Mouse (Mus musculus): Measurements from ENCODE around the gene Nim1k. TPM values are rescaled to one million over a fixed set of nuclear protein-coding genes. Genes with fewer than 3 reads are reported as not detected.
"Not testable (repeated sequence)": the region's sequence is repeated elsewhere in the genome, so short reads cannot be mapped to it uniquely, and the experiment has no call there.

Gene Nim1k
- total and polyA plus RNA-seq, 3 experiments = 0.03 TPM; not detected in 2

DNA sequence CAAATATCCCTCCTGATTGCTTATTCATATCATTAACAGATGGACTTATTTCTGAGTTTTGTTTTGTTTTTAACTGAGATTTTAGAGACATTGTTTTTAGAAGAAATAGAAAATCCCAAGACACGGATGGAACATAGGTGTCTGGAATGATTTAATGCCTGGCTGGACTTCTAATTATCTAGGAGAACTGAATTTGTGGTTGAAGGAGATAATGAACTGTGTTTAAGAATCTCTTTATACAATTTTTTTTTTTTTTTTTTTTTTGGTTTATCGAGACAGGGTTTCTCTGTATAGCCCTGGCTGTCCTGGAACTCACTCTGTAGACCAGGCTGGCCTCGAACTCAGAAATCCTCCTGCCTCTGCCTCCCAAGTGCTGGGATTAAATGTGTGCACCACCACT lies 63.7 kb downstream of the Nim1k start:
- peak; percentile 81 for TF ChIP-seq ZNF384 (IDR thresholded peaks at IDR 0.05; ENCODE audit: low read depth, low read length)
- not testable (repeated sequence) for H3K36me3 ChIP-seq (ENCODE audit: control insufficient read depth in 1 of 2, insufficient read depth in 2 of 2, low read length in 2 of 2); H3K4me1 ChIP-seq (ENCODE audit: control insufficient read depth in 1 of 2, insufficient read depth in 2 of 2, low read length in 2 of 2); H3K79me2 ChIP-seq (ENCODE audit: control insufficient read depth, insufficient read depth, low read length, poor library complexity); H3K9me3 ChIP-seq (replicated peaks; ENCODE audit: insufficient read depth, low read length); H3K4me3 ChIP-seq (ENCODE audit: control insufficient read depth in 1 of 2, insufficient read depth in 1 of 2, low read depth in 2 of 2, low read length in 2 of 2); H3K27ac ChIP-seq (ENCODE audit: control insufficient read depth, low read depth, low read length); H3K27me3 ChIP-seq (ENCODE audit: control insufficient read depth in 1 of 2, insufficient read depth in 2 of 2, low read length in 2 of 2); DNase-seq (ENCODE audit: low read depth, low spot score); H3K9ac ChIP-seq (ENCODE audit: control insufficient read depth, low read depth, low read length, poor library complexity, severe bottlenecking)

DNA sequence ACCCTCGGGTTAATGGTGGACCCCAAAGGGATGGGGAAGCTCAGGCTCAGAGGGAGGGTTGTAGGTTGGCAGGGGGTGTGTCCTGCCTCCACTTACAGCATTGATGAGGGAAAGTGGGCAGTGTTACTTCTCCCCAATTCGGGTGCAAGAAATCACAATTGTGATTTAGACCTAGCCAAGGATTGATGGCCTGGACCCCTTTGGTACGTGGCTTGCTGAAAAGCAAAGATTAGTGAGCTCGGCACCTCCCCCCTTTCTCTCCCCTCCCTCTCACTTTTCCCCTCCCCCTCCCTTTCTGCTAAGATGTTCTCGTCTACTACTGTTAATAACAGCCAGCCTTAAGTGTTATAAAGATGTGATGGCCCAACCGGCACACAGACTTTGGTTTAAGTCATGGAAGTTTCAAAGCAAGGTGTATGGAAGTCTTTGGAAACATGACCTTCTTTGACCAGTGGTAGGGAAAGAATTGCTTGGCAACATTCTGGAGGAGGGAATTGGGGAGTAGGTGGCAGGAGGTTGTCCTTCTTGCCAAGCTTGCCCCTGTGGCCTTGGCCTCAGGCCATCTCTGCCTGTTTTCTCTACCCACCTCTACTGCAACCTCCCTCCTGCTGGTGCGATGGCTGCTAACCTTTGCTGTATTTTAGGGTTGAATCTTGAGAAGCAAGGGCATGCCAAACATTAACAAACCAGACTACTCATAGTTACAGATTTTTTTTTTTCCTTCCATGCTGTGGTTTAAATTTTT lies 64.6 kb downstream of the Nim1k start:
- no peak for DNase-seq (ENCODE audit: low read depth, low spot score)
- Histone ChIP-seq H3K4me3 (ENCODE audit: control insufficient read depth in 1 of 2, insufficient read depth in 1 of 2, low read depth in 2 of 2, low read length in 2 of 2) (peak overlapping the region; percentile 80 to 96), H3K27me3 (ENCODE audit: control insufficient read depth in 1 of 2, insufficient read depth in 2 of 2, low read length in 2 of 2) (no peaks in the 10 kb centered on the region), H3K4me1 (ENCODE audit: control insufficient read depth in 1 of 2, insufficient read depth in 2 of 2, low read length in 2 of 2) (peaks cover 0 to 6% of the 10 kb centered on the region in 2 experiments; a peak in 2 of 4 replicates), H3K9ac (ENCODE audit: control insufficient read depth, low read depth, low read length, poor library complexity, severe bottlenecking) (peak overlapping the region; percentile 78), H3K36me3 (ENCODE audit: control insufficient read depth in 1 of 2, insufficient read depth in 2 of 2, low read length in 2 of 2) (peaks cover 0 to 10% of the 10 kb centered on the region in 2 experiments; a peak in 2 of 4 replicates), H3K27ac (ENCODE audit: control insufficient read depth, low read depth, low read length) (no peak overlapping the region), H3K9me3 (replicated peaks; ENCODE audit: insufficient read depth, low read length) (no peaks in the 10 kb centered on the region), H3K79me2 (ENCODE audit: control insufficient read depth, insufficient read depth, low read length, poor library complexity) (peaks cover 9% of the 10 kb centered on the region)
- 0 out of 2 replicates have a peak, but pooled peaks have one; percentile 24 for TF ChIP-seq MAZ (IDR thresholded peaks at IDR 0.05; ENCODE audit: low read depth, low read length)
- no peak for TF ChIP-seq SIN3A (IDR thresholded peaks at IDR 0.05; ENCODE audit: low read length)

- peak; percentile 99 for DNase-seq (ENCODE audit: low read depth, low spot score)
- peak within 1 kb of the TSS; percentile 78 for H3K9ac ChIP-seq (ENCODE audit: control insufficient read depth, low read depth, low read length, poor library complexity, severe bottlenecking)
- no peaks in the 10 kb centered on the region for H3K9me3 ChIP-seq (replicated peaks; ENCODE audit: insufficient read depth, low read length)
- H3K27me3 ChIP-seq (ENCODE audit: control insufficient read depth in 1 of 2, insufficient read depth in 2 of 2, low read length in 2 of 2) = no peaks in the 10 kb centered on the region
- peak within 1 kb of the TSS; percentile 80 to 96 for H3K4me3 ChIP-seq (ENCODE audit: control insufficient read depth in 1 of 2, insufficient read depth in 1 of 2, low read depth in 2 of 2, low read length in 2 of 2)
- H3K36me3 ChIP-seq (ENCODE audit: control insufficient read depth in 1 of 2, insufficient read depth in 2 of 2, low read length in 2 of 2) = peaks cover 0 to 10% of the 10 kb centered on the region in 2 experiments; a peak in 2 of 4 replicates
- peak within 1 kb of the TSS; percentile 34; the same call in 1 of the 2 replicates for H3K27ac ChIP-seq (ENCODE audit: control insufficient read depth, low read depth, low read length)
- peaks cover 0 to 6% of the 10 kb centered on the region in 2 experiments; a peak in 2 of 4 replicates for H3K4me1 ChIP-seq (ENCODE audit: control insufficient read depth in 1 of 2, insufficient read depth in 2 of 2, low read length in 2 of 2)
- H3K79me2 ChIP-seq (ENCODE audit: control insufficient read depth, insufficient read depth, low read length, poor library complexity) = peaks cover 9% of the 10 kb centered on the region
- peak; percentile 66 for TF ChIP-seq ELF1 (IDR thresholded peaks at IDR 0.05; ENCODE audit: low read depth, low read length)
- no peak for TF ChIP-seq CHD1 (IDR thresholded peaks at IDR 0.05; ENCODE audit: low read depth, low read length)
- TF ChIP-seq POLR2AphosphoS2 (IDR thresholded peaks at IDR 0.05; ENCODE audit: low read length) = peak; percentile 59; the same call in 1 of the 2 replicates
- no peak for TF ChIP-seq MEF2A (IDR thresholded peaks at IDR 0.05; ENCODE audit: extremely low read depth, insufficient replicate concordance, low read depth, low read length, poor library complexity, severe bottlenecking)
- peak; percentile 69 for TF ChIP-seq HCFC1 (IDR thresholded peaks at IDR 0.05; ENCODE audit: low read depth, low read length)
- 0 out of 2 replicates have a peak, but pooled peaks have one; percentile 63 for TF ChIP-seq SIN3A (IDR thresholded peaks at IDR 0.05; ENCODE audit: low read length)
- TF ChIP-seq POLR2A (IDR thresholded peaks at IDR 0.05; ENCODE audit: control insufficient read depth in 1 of 2, insufficient read depth in 1 of 2, low read depth in 1 of 2, low read length in 2 of 2, poor library complexity in 1 of 2) = peak; percentile 61 to 71; a peak in 2 of 4 replicates
- peak; percentile 77; the same call in 1 of the 2 replicates for TF ChIP-seq ZMIZ1 (IDR thresholded peaks at IDR 0.05; ENCODE audit: low read depth, low read length)
- no peak for TF ChIP-seq MAFK (IDR thresholded peaks at IDR 0.05; ENCODE audit: borderline replicate concordance, low read depth, low read length)
- TF ChIP-seq SMC3 (IDR thresholded peaks at IDR 0.05; ENCODE audit: low read depth, low read length) = no peak
- TF ChIP-seq MAX (IDR thresholded peaks at IDR 0.05; ENCODE audit: low read length) = no peak
- peak; percentile 65 for TF ChIP-seq NELFE (IDR thresholded peaks at IDR 0.05; ENCODE audit: low read depth, low read length)
- no peak for TF ChIP-seq ZC3H11A (IDR thresholded peaks at IDR 0.05; ENCODE audit: low read depth, low read length)
- 0 out of 2 replicates have a peak, but pooled peaks have one; percentile 54 for TF ChIP-seq MAZ (IDR thresholded peaks at IDR 0.05; ENCODE audit: low read depth, low read length)
- TF ChIP-seq UBTF (IDR thresholded peaks at IDR 0.05; ENCODE audit: borderline replicate concordance, insufficient read depth, low read depth, low read length) = no peak
- TF ChIP-seq BHLHE40 (IDR thresholded peaks at IDR 0.05; ENCODE audit: borderline replicate concordance, low read depth, low read length) = no peak
- TF ChIP-seq CHD2 (IDR thresholded peaks at IDR 0.05; ENCODE audit: low read length) = peak; percentile 74
- no peak for TF ChIP-seq ZKSCAN1 (IDR thresholded peaks at IDR 0.05; ENCODE audit: low read depth, low read length)
- TF ChIP-seq TAL1 (IDR thresholded peaks at IDR 0.05; ENCODE audit: low read length) = no peak
- TF ChIP-seq KAT2A (conservative IDR thresholded peaks at IDR 0.05; ENCODE audit: low read depth, low read length) = no peak
- TF ChIP-seq MYB (IDR thresholded peaks at IDR 0.05; ENCODE audit: low read depth, low read length) = no peak
- TF ChIP-seq POLR2AphosphoS5 (IDR thresholded peaks at IDR 0.05; ENCODE audit: borderline replicate concordance, low read depth, low read length) = no peak
Measured at GRCm38 (mm10) chr13:119690039-119690728, 65.5 kb downstream of the Nim1k start, which contains the start of gene Hmgcs1. TSS of gene Hmgcs1 (plus strand) at chr13:119690379.
